Mouse (Mus musculus) Muller cell, postnatal 12 days (primary cell): ENCODE measurements around the gene Cage1.

ENCODE experiments used
- DNase-seq: peaks from one replicate; pipeline ENCODE4 v3.0.0-alpha.2; 2015; ENCODE audit errors: inconsistent ontology term

Cage1 gene

GRCm38 (mm10) chr13:37966256-37967051 lies 70.4 kb downstream of the Cage1 start:
- peak; percentile 52 for DNase-seq

- peak; percentile 24 for DNase-seq
Observed at GRCm38 (mm10) chr13:37965126-37965914, 71.5 kb downstream of the Cage1 start.

- DNase-seq: peak; percentile 23
Observed at GRCm38 (mm10) chr13:37964128-37965087, 72.5 kb downstream of the Cage1 start.

- peak; percentile 78 for DNase-seq
Observed at GRCm38 (mm10) chr13:37963354-37964007, 73.4 kb downstream of the Cage1 start.

GRCm38 (mm10) chr13:37962541-37962940 lies 74.3 kb downstream of the Cage1 start:
- DNase-seq: no peak

GRCm38 (mm10) chr13:37959936-37960335 lies 76.9 kb downstream of the Cage1 start:
- DNase-seq: no peak

- DNase-seq: no peak
Observed at GRCm38 (mm10) chr13:37959239-37959907, 77.5 kb downstream of the Cage1 start.

- DNase-seq: no peak
Observed at GRCm38 (mm10) chr13:37958498-37959238, 78.2 kb downstream of the Cage1 start.
